Mouse (Mus musculus) lung, postnatal 4 days (tissue): ENCODE measurements around the gene Rab3d.

ENCODE experiments used
- DNase-seq, 2 experiments: peaks; one replicate each; pipeline ENCODE4 v3.0.0; 2021

Rab3d gene

GRCm38 (mm10) chr9:21937711-21938175, 19.8 kb upstream of the Rab3d start:
- peak in 1 of 2 experiments; percentile 9 for DNase-seq

DNA sequence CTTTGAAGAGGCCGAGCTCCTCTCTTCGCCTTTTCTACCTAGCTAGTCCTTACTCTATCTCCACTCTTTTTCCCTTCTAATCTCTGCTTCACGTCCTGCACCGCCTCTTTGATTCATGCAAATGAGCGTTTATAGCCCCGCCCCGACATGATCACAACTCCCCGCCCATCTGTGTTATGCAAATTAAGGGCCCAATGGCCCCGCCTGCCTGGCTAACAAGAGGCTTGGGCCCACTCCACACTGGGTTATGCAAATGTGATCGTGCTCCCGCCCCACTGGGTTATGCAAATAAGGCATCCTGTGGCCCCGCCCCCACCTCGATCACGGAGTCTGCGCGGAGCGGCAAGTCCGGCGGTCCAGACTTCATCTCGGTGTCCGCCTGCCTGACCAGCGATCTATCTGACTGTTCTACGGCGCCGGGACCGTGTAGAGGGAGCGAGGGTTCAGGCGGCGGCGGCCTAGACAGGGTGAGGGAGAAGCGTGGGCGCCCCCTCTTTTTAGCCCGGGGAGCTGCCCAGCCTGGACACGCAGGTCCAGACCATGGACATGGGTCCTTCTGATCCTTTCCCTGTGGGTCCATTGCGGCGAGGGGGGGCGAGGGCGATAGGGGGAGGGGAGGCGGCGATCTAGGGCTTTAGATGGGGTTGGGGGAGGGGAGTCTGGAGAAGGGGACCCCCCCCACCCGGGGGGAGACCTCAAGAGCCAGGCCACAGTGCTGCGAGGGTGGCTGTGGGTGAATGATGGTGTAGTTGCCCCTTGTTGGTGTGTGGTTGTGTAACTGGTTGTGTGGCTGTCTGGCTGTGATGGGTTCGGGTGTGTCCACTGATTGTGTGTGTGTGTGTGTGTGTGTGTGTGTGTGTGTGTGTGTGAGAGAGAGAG, 18.9 kb upstream of the Rab3d start, which contains the start of gene Plppr2:
Gene Plppr2, plus strand, starts transcription at position 342 of the 879 bp plus-strand sequence.
- DNase-seq, result peak; percentile 97

GRCm38 (mm10) chr9:21935466-21936131, 17.6 kb upstream of the Rab3d start:
- DNase-seq, result no peak

GRCm38 (mm10) chr9:21934021-21934420, 16.0 kb upstream of the Rab3d start:
- DNase-seq, result peak in 1 of 2 experiments; percentile 13

DNA sequence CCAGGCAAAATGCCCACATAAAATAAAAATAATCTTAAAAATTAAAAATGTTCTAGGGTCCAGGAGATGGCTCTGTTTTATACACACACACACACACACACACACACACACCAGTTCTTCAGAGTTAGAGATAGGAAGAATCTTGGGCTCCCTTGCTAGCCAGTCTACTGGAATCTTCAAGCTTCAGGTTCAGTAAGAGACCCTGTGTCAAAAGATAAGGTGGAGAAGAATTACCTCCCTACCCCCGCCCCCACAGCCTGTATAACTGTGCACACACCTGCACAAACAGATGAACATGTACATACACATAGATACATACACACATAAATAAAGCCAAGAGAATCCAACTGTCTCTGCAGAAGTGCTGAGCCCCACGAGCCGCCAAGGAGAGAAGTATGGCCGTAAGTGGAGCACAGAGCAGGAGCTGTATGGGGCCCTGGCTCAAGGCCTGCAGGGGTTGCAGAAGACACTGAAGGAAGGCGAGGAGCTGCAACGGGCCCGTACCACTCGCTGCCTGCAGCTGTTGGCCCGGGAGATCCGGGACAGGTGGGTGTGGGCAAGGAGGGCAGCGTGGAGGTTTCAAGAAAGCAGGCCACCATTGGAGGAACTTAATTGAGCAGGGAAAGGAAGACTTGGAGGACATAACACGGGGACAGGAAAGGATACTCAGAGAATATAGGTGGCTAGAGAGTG, 14.6 kb upstream of the Rab3d start:
- peak in 1 of 2 experiments; percentile 16 for DNase-seq

DNA sequence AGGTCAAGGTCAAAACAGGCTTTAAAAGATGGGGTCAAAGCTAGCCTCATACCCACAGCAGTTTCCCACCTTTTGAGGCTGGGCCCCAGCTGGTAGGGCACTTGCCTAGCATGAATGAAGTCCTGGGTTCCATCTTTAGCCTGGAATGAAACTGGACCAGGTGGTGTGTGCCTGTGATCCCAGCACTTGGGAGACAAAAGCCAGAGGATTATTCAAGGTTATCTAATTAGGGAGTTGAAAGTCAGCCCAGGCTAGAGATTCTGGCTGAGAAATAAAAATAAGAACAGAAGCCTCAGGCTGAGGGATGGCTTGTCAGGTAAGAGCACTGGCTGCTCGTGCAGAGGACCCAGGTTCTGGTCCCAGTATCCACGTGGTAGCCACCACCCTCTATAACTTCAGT, 14.0 kb upstream of the Rab3d start:
- DNase-seq, result peak in 1 of 2 experiments; percentile 8

- DNase-seq, result peak in 1 of 2 experiments; percentile 12
Measured at GRCm38 (mm10) chr9:21929208-21929607, 11.2 kb upstream of the Rab3d start.

DNA sequence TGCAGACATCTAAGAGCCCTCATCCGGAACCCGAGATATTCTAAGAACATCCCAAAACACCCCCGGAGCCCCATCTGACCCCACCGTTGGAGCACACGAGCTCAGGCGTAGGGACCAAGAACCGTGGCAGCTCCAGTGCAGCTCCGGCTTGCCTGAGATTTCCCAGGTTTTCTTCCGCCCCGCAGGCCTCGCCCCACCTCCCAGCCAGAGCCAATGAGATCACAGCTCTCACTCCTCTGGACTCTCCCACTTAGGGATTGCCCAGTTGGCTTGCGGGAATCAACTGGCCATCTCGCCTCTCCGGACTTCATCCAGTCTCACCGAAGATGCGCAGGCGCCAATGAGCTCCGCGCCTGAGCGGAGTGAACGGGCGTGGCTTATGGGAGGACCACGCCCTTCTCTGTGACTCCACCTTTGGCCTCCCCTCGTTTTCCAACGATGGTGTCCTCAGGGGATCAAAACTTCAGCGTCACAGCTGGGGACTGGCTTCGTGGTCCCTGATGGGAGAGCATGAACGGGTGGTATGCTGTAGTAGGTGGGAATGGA, 9.3 kb upstream of the Rab3d start, which contains the start of the genes Ccdc159 and Tmem205:
Gene Ccdc159, plus strand, starts transcription at position 264 of the 546 bp plus-strand sequence.
Gene Tmem205, minus strand, starts transcription at position 349 of the 546 bp plus-strand sequence.
- DNase-seq, result peak; percentile 93 to 98

DNA sequence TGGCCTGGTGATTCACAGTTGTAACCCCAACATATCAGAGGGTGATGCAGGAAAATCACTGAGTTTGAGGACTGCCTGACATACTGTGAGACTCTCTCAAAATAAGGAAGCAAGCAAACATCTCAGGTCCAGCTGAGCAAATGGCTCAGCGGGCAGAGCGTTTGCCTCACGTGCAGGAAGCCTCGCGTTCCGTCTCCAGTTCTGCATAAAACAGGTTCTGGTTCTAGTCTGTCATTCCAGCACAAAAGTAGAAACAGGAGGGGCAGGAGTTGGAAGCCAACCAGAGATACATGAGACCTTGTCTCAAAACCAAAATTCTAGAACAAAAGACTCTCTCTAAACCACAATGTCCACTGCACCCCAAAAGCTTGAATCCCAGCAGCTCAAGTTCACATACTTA, 8.8 kb upstream of the Rab3d start:
- DNase-seq, result no peak

GRCm38 (mm10) chr9:21926155-21926554, 8.2 kb upstream of the Rab3d start:
- peak in 1 of 2 experiments; percentile 33 for DNase-seq

- no peak for DNase-seq
Measured at GRCm38 (mm10) chr9:21925506-21925905, 7.5 kb upstream of the Rab3d start.

DNA sequence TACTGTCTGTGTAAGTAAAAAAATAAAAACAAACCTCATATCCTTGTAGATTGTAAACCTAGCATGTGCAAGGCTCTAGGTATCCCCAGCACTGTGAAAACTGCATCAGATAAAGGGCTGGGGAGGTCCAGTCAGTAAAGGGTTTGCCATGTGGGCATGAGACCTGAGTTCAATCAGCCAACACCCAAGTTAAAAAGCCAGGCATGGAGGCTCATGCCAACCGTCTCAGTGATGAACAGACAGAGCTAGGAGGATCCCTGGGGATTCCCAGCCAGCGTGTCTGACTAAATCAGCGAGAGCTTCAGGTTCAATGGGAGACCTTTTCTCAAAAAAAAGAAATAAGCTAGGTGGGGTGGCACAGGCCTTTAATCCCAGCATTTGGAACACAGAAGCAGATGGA, 7.0 kb upstream of the Rab3d start:
- no peak for DNase-seq

DNA sequence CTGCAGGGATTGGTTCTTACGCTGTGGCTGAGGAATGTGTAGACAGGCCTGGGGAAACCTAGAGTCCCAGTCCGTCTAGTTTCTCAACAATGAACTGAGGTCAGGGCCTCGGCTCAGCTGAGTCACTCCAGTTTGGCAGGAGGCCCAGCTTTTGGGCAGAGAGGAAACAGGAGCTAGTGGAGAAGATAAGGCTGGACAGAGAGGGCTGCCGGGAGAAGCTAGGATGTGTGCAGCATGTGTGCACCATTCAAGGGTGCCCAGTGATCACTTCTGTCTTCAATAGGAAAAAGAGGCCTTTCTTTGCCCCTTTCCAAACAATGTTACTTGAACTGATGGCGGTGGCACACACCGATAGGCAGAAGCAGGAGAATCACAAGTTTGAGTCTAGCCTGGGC, 6.1 kb upstream of the Rab3d start:
- DNase-seq, result peak; percentile 93 to 96

GRCm38 (mm10) chr9:21923490-21924098, 5.6 kb upstream of the Rab3d start:
- no peak for DNase-seq

DNA sequence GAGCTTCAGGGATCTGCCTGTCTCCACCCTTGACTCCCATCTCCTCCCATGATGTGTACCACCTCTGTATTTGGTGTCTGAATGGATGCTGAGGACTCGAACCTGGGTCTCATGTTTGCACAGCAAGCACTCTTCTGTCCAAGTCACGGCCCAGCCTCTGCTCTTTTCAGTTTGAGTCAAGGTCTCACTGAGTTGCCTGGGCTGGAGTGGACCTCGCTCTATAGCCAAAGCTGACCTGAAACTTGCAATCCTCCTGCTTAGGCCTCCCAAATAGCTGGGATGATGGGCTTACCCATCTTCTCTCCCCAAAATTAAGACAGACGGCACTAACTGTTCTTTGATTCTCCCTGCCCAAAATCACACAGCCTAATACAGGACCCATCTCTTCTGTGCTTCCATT, 5.0 kb upstream of the Rab3d start:
- DNase-seq, result no peak

DNA sequence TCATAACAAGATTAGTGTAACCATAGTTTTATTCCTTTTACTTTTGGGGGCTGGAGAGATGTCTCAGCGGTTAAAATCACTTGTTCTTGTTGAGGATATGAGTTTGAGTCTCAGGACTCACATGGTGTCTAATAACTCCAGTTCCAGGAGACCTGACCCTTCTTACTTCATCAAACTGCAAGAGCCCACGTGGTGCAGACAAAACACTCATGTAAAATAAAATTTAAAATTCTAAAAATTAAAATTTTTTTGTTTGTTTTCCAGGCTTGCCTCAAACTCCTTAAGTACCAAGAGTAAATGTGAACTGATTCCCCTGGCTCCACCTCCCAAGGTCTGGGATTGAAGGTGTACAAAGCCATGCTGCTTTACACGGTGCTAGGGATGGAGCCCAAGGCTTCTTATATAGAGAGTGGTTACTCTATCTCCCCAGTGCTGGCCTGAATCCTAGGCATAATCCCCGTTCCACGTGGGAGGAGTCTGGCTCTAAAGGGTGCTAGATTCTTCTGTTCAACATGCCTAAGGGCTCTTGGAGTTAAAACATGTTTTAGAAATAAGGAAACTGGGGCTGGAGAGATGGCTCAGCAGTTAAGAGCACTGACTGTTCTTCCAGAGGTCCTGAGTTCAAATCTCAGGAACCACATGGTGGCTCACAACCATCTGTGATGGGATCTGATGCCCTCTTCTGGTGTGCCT, 846 bp upstream of the Rab3d start:
- no peak for DNase-seq

DNA sequence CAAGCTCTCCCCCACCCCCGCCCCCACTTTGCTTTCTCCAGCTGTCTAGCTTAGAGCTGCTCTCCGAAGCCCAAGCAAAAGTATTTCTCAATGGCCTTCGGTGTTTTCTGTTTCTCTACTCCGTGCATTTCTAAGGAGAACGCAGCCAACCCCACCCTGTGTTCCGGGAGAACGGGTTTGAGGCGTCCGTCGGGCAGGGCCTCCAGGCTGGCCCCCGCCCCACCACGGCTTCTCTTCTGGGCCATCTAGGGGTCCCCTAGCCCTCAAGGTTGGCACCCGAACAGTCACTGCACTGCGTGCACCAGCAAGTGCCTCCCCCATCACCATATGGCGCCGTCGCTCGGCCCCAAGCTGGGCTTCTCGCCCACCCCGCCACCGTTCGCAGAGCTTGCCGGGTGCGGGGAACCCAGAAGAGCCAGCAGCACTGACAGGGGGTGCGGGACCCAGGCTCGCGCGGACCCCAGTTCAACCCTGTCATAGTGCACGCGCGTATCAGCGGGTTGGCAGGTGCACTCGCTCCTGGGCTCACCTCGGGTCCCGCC, 428 bp downstream of the Rab3d start:
- peak in 1 of 2 experiments; percentile 59 for DNase-seq

DNA sequence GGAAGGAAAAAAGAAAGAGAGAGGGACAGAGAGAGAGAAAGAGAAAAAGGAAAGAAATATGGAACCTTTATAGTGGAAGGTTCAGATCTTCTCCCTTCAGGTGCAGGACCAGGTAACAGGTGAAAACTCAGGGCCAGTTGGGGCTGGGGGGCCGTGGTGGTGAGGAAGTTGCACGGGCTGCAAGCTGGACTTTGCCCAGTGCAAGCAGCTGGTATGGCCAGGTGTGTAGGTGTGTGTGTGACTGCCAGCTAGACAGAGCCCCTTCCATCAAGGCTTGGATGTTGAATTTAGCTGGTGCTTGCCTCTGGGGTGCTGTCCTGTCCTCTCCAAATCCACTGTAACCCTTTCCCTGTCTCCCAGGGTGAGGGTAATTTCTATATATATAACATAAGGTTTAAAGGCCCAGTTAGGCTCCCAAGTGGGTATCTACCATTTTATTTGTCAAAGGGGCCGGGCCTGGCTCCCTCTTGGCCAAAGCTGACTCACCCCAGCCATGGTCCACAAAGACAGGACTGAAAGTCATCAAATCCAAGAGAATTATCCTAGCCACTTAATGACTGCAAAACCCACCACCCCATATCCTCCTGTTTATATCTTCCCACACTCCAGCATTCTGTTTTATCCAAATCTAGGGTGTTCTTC, 1.0 kb downstream of the Rab3d start:
- DNase-seq, result no peak

GRCm38 (mm10) chr9:21909474-21910223, 8.3 kb downstream of the Rab3d start:
- DNase-seq, result peak in 1 of 2 experiments; percentile 19

DNA sequence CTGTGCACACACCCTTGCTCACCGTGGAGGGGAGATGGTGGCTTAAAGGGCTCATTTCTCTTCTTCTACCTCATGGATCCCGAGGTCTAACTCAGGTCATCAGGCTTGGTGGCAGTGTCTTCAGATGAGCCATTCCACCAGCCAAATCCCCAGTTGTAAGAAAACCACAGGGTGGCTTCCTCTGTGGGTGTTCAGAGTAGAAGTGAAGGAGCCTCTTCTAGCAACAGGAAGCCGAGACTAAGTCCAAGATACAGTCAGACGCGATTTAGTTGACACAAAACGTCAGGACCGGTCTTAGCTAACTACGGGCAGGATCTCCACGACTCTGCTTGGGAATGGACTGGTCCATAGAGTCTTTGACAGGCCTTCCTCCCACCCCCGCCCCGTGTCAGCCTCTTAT, 9.8 kb downstream of the Rab3d start:
- DNase-seq, result no peak
